Mouse (Mus musculus) R1 (cell line): ENCODE results near the gene Emilin2.

Experiments used
- DNase-seq: peaks from one replicate; pipeline ENCODE4 v3.0.0-alpha.2; 2018; ENCODE audit warnings: low read depth, low spot score

Gene Emilin2

DNA sequence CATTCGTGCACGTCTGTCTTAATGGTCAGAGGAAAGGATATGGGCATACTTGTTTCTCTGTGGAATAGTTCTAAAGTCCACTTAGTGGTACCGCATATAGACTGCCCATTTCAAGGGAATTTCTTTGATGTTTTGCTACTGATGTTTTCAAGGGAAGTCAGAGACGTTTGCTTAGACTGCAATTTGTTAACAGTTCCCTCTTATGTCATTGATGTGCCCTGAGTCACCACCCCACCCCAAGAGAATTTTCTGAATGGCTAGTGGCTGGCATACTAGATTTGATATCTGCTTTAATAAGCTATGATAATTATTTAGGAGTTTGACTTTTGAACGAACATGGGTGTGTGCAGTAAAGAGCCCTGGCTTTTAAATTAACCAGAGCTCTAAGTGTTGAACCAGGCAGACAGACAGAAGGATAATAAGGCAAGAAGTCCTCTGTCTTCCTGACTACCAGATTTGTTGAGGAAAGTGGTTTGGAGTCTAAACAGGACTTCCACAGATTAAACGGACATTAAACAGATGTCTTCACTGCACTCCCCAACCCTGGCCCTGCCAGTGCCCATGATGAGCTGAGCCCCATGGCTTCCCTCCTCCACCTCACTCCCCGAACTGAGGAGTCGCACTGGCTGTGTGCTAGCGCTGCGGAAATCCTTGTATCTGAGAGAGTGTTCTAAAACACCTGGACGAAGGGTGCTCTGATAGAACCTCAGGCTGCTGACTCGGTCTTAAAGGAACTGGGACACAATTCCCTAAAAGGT is 105.5 kb downstream of the Emilin2 start:
- no peak for DNase-seq

DNA sequence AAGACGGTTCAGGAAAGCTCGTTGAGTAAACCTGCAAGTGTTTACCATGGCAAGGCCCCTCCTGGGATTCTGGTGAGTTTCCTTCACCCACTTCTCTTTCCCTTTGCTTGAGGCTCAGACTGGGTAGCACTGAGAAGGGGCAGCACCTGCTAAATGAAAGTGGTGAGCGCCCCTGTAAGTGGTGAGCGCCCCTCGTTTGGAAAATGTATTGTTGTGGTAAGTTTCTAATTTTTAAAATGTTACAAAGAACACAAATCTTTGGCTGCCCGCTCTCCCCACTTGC is 107.0 kb downstream of the Emilin2 start:
- no peak for DNase-seq

DNA sequence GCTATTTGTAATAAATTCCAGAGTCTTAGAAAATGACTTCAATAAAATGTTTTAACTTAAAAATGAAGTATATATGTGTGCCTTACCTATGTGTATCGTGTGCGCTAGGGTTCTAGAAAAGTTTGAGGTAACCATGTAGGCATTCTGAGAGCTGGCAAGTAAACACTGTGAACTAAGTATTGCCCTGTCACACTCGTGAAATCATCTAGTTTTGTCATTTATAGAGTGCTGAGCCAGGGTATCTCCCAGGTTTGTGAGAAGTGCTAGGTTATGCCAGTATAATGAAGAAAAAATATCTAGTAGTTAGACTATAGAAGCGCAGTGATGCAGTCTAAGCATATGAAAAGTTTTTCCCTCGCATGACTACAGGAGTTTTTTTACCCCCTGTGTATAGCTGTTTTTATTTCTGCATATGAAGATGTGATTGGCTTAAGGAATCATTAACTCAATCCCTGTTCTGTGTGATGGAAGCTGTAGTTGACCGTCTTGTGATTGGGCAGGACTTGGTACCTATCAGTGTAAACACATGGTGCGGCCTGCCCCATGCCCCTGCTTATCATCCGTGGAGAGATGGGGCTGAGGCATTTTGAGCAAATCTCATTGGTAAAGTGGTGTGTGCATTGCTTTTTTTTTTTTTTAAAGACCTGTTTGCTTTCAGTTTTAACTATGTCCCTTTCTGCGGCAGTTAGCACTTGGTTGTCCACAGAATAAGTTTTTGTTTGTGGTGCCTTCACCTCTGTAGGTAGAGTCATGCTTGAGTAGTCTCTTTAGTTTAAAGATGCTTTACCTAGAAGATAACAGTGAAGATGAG is 107.6 kb downstream of the Emilin2 start:
- no peak for DNase-seq
